Comparison of ENCODE assay signal across 8 mouse cellular contexts in genomic region chr5:149566957-149567356, GRCm38 (mm10).
DNase-seq lines count a peak whose midpoint lies in the region; ATAC-seq lines count a peak whose summit lies in the region.

No protein-coding gene starts in this region.

- no peak for DNase-seq in frontal cortex, postnatal 10 days (ENCODE audit: low spot score in 2 of 2)
- DNase-seq in right cerebral cortex, adult 18-20 months: peak; percentile 49
- DNase-seq in right cerebral cortex, adult 2 months (ENCODE audit: low spot score in 2 of 2): no peak
- DNase-seq in heart, adult 9 months (ENCODE audit: low spot score in 2 of 2): peak; percentile 78 to 82
- peak; percentile 88 for DNase-seq in retina, postnatal 1 day
- no peak for DNase-seq in embryo, embryonic 11 days
- no peak for DNase-seq in embryo, embryonic 10 days (ENCODE audit: low spot score)

- peak; percentile 78 for ATAC-seq in frontal cortex, adult (ENCODE audit: low TSS enrichment)

Comparison
In these comparisons a context has a peak if more than half of its experiments do, and no peak if none do; other contexts are left out.
1. DNase-seq: peak in right cerebral cortex, adult 18-20 months (single experiment), heart, adult 9 months (2 of 2) and retina, postnatal 1 day (single experiment); none in frontal cortex, postnatal 10 days (0 of 2), right cerebral cortex, adult 2 months (0 of 2), embryo, embryonic 11 days (single experiment) and embryo, embryonic 10 days (single experiment).